Mouse (Mus musculus) intestine, embryonic 14.5 days (tissue): ENCODE data around the gene Dlg3. TPM values are rescaled to one million over a fixed set of nuclear protein-coding genes. Genes with fewer than 3 reads are reported as not detected.
A peak's percentile ranks its signal among the peaks of the same experiment; 100 is the strongest.

Experiments used
- ATAC-seq: fragments of 200-750 bp; cut with Nextera tagmentation; replicated peaks from 2 replicates; pipeline ENCODE4 v1.8.0; 2017; ENCODE audit warnings: low read depth, moderate number of reproducible peaks, moderate TSS enrichment, moderate library complexity; ENCODE audit not compliant: low FRiP score, low TSS enrichment
- DNase-seq: peaks from one replicate; pipeline ENCODE4 v3.0.0-alpha.2; 2018; ENCODE audit warnings: low spot score
- H3K27ac ChIP-seq: fragments of 300-500 bp; sonication (generic); 2 replicates; pipeline ENCODE4 v1.5.1; 2014; ENCODE audit warnings: low read depth, mild to moderate bottlenecking, control low read depth
- H3K27me3 ChIP-seq: fragments of 300-500 bp; sonication (generic); replicated peaks from 2 replicates; pipeline ENCODE4 v1.6.1; 2014; ENCODE audit warnings: low read length, control low read depth; ENCODE audit not compliant: control insufficient read depth, insufficient read depth
- H3K36me3 ChIP-seq: fragments of 300-500 bp; sonication (generic); 2 replicates; pipeline ENCODE4 v1.6.1; 2014; ENCODE audit warnings: low read length, control low read depth; ENCODE audit not compliant: control insufficient read depth, insufficient read depth
- H3K4me1 ChIP-seq: fragments of 300-500 bp; sonication (generic); replicated peaks from 2 replicates; pipeline ENCODE4 v1.6.1; 2014; ENCODE audit warnings: low read length, control low read depth, mixed read lengths; ENCODE audit not compliant: control insufficient read depth, insufficient read depth
- H3K4me2 ChIP-seq: fragments of 300-500 bp; sonication (generic); 2 replicates; pipeline ENCODE4 v1.6.1; 2014; ENCODE audit warnings: low read length
- H3K4me3 ChIP-seq: fragments of 300-500 bp; sonication (generic); 2 replicates; pipeline ENCODE4 v1.5.1; 2014; ENCODE audit warnings: low read depth, low read length, control low read depth, mixed read lengths
- H3K9ac ChIP-seq: fragments of 300-500 bp; sonication (generic); 2 replicates; pipeline ENCODE4 v1.6.1; 2014; ENCODE audit warnings: mild to moderate bottlenecking, low read length
- H3K9me3 ChIP-seq: fragments of 300-500 bp; sonication (generic); 2 replicates; pipeline ENCODE4 v1.6.1; 2016; ENCODE audit warnings: low read length, control low read depth; ENCODE audit not compliant: control insufficient read depth
- WGBS: fragments of 180-500 bp; shearing (Covaris S2); extraction: QIAGEN DNeasy Blood & Tissue Kit; methylation state at CpG from one replicate; pipeline ENCODE4 v1.1.7; 2014; 5-methylcytosine and 5-hydroxymethylcytosine counted together
- polyA plus RNA-seq: library from polyadenylated mRNA; unstranded; fragments of >200 nt; fragmentation: Nextera tagmentation; extraction: Ambion mirVana; gene quantifications from 2 replicates; pipeline ENCODE4 v1.2.1, GENCODE M21; 2014

Dlg3 gene
- polyA plus RNA-seq = 7.7 and 8.4 TPM in 2 replicates

- H3K36me3 ChIP-seq = no peaks in the 10 kb centered on the region
- no peak for ATAC-seq
- peak within 1 kb of the TSS; percentile 55 for H3K4me2 ChIP-seq
- DNase-seq = peak; percentile 62
- H3K9ac ChIP-seq = no peak within 1 kb of the TSS
- peak within 1 kb of the TSS; percentile 28 for H3K4me3 ChIP-seq
- peaks cover 17% of the 10 kb centered on the region; the same call in 1 of the 2 replicates for H3K27me3 ChIP-seq
- H3K27ac ChIP-seq = no peak within 1 kb of the TSS
- no peaks in the 10 kb centered on the region for H3K9me3 ChIP-seq
- WGBS = 11% methylated on average over 26 of the region's 26 CpGs
- H3K4me1 ChIP-seq = no peaks in the 10 kb centered on the region
Observed at GRCm38 (mm10) chrX:100767181-100767884, at the start of gene Dlg3. Gene Dlg3, plus strand, starts transcription at chrX:100767722.

- no peak overlapping the region for H3K27ac ChIP-seq
- H3K4me3 ChIP-seq = no peak overlapping the region
- H3K9me3 ChIP-seq = no peaks in the 10 kb centered on the region
- H3K4me2 ChIP-seq = no peak overlapping the region
- H3K4me1 ChIP-seq = no peaks in the 10 kb centered on the region
- ATAC-seq (no peak), DNase-seq (no peak)
- 27% methylated on average over 1 of the region's 1 CpGs for WGBS
- H3K27me3 ChIP-seq = no peaks in the 10 kb centered on the region
- H3K9ac ChIP-seq = no peak overlapping the region
- H3K36me3 ChIP-seq = peaks cover 12% of the 10 kb centered on the region; the same call in 1 of the 2 replicates
Observed at GRCm38 (mm10) chrX:100728947-100729346, 38.6 kb upstream of the Dlg3 start.

DNA sequence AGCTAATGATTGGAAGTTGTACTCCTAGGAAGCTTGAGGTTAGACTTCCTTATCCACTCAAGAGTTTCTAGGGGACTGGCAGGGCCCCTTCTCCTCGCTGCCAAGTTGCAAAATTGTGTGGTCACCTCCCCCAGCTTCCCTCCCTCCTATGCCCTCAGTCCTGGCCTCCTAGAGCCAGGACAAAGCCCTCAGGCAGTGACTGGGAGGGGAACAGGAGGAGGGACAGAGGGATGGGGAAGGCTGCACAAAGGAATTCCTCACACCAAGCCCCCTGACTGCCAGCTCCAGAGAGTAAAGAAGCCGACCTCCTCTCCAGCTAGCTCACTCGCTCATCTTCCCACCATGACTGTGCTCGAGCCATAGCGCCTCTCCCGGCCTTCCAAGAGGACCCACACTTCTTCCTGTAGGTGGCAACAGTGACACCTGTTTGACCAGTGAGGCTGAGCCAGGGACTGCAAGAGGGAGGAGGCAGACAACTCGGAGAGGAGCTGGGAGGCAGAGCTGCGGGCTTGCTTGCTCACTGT, 37.8 kb upstream of the Dlg3 start, which contains the start of gene Gdpd2:
Gene Gdpd2, plus strand, starts transcription at position 209 of the 524 bp plus-strand sequence.
- H3K4me2 ChIP-seq = peak within 1 kb of the TSS; percentile 26
- ATAC-seq = peak; percentile 36; the same call in 1 of the 2 replicates
- H3K9me3 ChIP-seq = no peaks in the 10 kb centered on the region
- no peak within 1 kb of the TSS for H3K27ac ChIP-seq
- no peak within 1 kb of the TSS for H3K9ac ChIP-seq
- DNase-seq = peak; percentile 56
- no peaks in the 10 kb centered on the region for H3K27me3 ChIP-seq
- peaks cover 8% of the 10 kb centered on the region; the same call in 1 of the 2 replicates for H3K36me3 ChIP-seq
- 20% methylated on average over 8 of the region's 8 CpGs for WGBS
- H3K4me3 ChIP-seq = no peak within 1 kb of the TSS
- H3K4me1 ChIP-seq = no peaks in the 10 kb centered on the region

GRCm38 (mm10) chrX:100730266-100730665, 37.3 kb upstream of the Dlg3 start:
- Histone ChIP-seq H3K4me3 (no peak overlapping the region), H3K9ac (no peak overlapping the region), H3K36me3 (peaks cover 7% of the 10 kb centered on the region; the same call in 1 of the 2 replicates), H3K9me3 (no peaks in the 10 kb centered on the region), H3K27ac (no peak overlapping the region), H3K4me2 (peak overlapping the region; percentile 26), H3K27me3 (no peaks in the 10 kb centered on the region), H3K4me1 (no peaks in the 10 kb centered on the region)
- peak; percentile 43; the same call in 1 of the 2 replicates for ATAC-seq
- no peak for DNase-seq
- WGBS = 28% methylated on average over 8 of the region's 8 CpGs

- DNase-seq = no peak
- Histone ChIP-seq H3K27ac (no peak overlapping the region), H3K4me3 (no peak overlapping the region), H3K27me3 (peaks cover 13% of the 10 kb centered on the region), H3K9me3 (no peaks in the 10 kb centered on the region), H3K9ac (no peak overlapping the region), H3K4me1 (no peaks in the 10 kb centered on the region), H3K36me3 (no peaks in the 10 kb centered on the region), H3K4me2 (no peak overlapping the region)
- no peak for ATAC-seq
- 60% methylated on average over 7 of the region's 7 CpGs for WGBS
Observed at GRCm38 (mm10) chrX:100734359-100734758, 33.2 kb upstream of the Dlg3 start.

DNA sequence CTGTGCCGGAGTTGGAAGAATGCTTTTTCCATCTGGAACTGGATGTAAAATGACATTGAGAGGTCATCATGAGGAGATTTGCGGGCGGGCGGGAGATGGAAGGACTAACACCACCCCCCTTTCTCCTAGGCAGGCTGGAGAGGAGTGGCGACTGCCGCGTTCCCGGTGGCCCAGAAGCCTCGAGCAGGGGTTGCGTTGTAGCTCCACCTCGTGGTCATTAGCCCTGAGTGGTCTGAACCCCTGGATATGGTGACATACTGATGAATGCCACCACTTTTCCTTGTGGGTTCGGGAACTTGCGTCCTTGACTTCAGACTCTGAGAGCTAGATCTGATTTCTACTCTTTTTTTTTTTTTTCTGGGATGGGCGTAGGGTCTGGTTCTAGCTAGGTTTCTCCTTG, 28.6 kb upstream of the Dlg3 start:
- no peaks in the 10 kb centered on the region for H3K36me3 ChIP-seq
- peak; percentile 57 for DNase-seq
- H3K27ac ChIP-seq = no peak overlapping the region
- no peaks in the 10 kb centered on the region for H3K4me1 ChIP-seq
- H3K9ac ChIP-seq = no peak overlapping the region
- no peak for ATAC-seq
- H3K4me2 ChIP-seq = peak overlapping the region; percentile 46
- 17% methylated on average over 14 of the region's 14 CpGs for WGBS
- H3K4me3 ChIP-seq = peak overlapping the region; percentile 24
- H3K27me3 ChIP-seq = peaks cover 13% of the 10 kb centered on the region
- 0 out of 2 replicates have a peak, but pooled peaks cover 2% of the 10 kb centered on the region for H3K9me3 ChIP-seq

GRCm38 (mm10) chrX:100739443-100739842, 28.1 kb upstream of the Dlg3 start:
- peaks cover 13% of the 10 kb centered on the region for H3K27me3 ChIP-seq
- WGBS = 10% methylated on average over 10 of the region's 10 CpGs
- H3K4me2 ChIP-seq = peak overlapping the region; percentile 46
- H3K9me3 ChIP-seq = 0 out of 2 replicates have a peak, but pooled peaks cover 2% of the 10 kb centered on the region
- no peaks in the 10 kb centered on the region for H3K36me3 ChIP-seq
- no peak overlapping the region for H3K27ac ChIP-seq
- DNase-seq (no peak), ATAC-seq (no peak)
- H3K4me1 ChIP-seq = no peaks in the 10 kb centered on the region
- H3K4me3 ChIP-seq = peak overlapping the region; percentile 24
- H3K9ac ChIP-seq = 0 out of 2 replicates have a peak overlapping the region, but pooled peaks have one; percentile 7

DNA sequence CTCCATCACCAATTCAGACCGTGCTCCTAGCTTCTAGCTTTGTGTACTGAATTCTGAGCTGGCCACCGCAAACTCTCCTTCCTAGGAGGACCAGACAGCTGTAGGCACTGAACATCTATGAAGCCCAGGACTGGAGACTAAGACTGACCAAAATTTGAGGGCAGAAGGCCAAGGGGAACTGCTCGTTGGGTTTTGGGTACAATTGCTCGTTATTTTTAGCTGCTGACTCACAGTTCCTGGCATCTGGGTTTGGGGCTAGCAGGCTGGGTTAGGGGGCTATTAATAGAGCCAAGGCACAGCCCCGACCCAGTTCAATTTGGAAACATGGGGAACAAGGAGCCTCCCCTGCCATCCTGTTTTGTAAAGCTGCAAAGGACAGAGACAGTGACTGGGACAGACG, 26.7 kb upstream of the Dlg3 start:
- H3K27me3 ChIP-seq = peaks cover 13% of the 10 kb centered on the region
- no peak overlapping the region for H3K4me2 ChIP-seq
- 61% methylated on average over 6 of the region's 6 CpGs for WGBS
- H3K9ac ChIP-seq = no peak overlapping the region
- H3K27ac ChIP-seq = no peak overlapping the region
- no peaks in the 10 kb centered on the region for H3K36me3 ChIP-seq
- no peak overlapping the region for H3K4me3 ChIP-seq
- no peaks in the 10 kb centered on the region for H3K4me1 ChIP-seq
- DNase-seq (no peak), ATAC-seq (no peak)
- H3K9me3 ChIP-seq = 0 out of 2 replicates have a peak, but pooled peaks cover 2% of the 10 kb centered on the region
